Mouse (Mus musculus) C2C12 (cell line): ENCODE results near the gene Megf11.

Experiments
- CTCF ChIP-seq: IDR thresholded peaks from one replicate; pipeline ENCODE4 v1.5.1; 2011; ENCODE audit not compliant: control insufficient read depth, insufficient read depth, insufficient read length
- USF1 ChIP-seq: IDR thresholded peaks from one replicate; pipeline ENCODE4 v1.6.1; 2011; ENCODE audit warnings: low read depth, mild to moderate bottlenecking, control low read depth, moderate library complexity

GRCm38 (mm10) chr9:64739001-64739400 lies 353.6 kb downstream of the Megf11 start:
- TF ChIP-seq CTCF, result no peak
- no peak for TF ChIP-seq USF1
